Mouse (Mus musculus) forebrain, embryonic 13.5 days (tissue): ENCODE results near the gene Tph2. TPM values are rescaled to one million over a fixed set of nuclear protein-coding genes. Genes with fewer than 3 reads are reported as not detected.

Experiments used
- ATAC-seq: fragments of 200-750 bp; cut with Nextera tagmentation; 2 replicates; pipeline ENCODE4 v1.8.0; 2017
- H3K27ac ChIP-seq: fragments of 300-500 bp; sonication (generic); 2 replicates; pipeline ENCODE4 v1.5.1; 2015; ENCODE audit warnings: inconsistent platforms, mild to moderate bottlenecking, moderate library complexity
- H3K27me3 ChIP-seq: fragments of 300-500 bp; sonication (generic); 2 replicates; pipeline ENCODE4 v1.6.1; 2015; ENCODE audit warnings: mild to moderate bottlenecking, inconsistent platforms
- H3K36me3 ChIP-seq: fragments of 300-500 bp; sonication (generic); 2 replicates; pipeline ENCODE4 v1.6.1; 2015; ENCODE audit warnings: mild to moderate bottlenecking, inconsistent platforms; ENCODE audit not compliant: poor library complexity, severe bottlenecking
- H3K4me1 ChIP-seq: fragments of 300-500 bp; sonication (generic); 2 replicates; pipeline ENCODE4 v1.6.1; 2015; ENCODE audit warnings: inconsistent platforms
- H3K4me2 ChIP-seq: fragments of 300-500 bp; sonication (generic); 2 replicates; pipeline ENCODE4 v1.6.1; 2015; ENCODE audit warnings: inconsistent platforms, mild to moderate bottlenecking, moderate library complexity
- H3K4me3 ChIP-seq: fragments of 300-500 bp; sonication (generic); 2 replicates; pipeline ENCODE4 v1.5.1; 2015; ENCODE audit warnings: mild to moderate bottlenecking, inconsistent platforms
- H3K9ac ChIP-seq: fragments of 300-500 bp; sonication (generic); 2 replicates; pipeline ENCODE4 v1.6.1; 2015; ENCODE audit warnings: mild to moderate bottlenecking, inconsistent platforms
- H3K9me3 ChIP-seq: fragments of 300-500 bp; sonication (generic); replicated peaks from 2 replicates; pipeline ENCODE4 v1.6.1; 2016; ENCODE audit warnings: inconsistent platforms
- WGBS: fragments of 180-500 bp; shearing (Covaris S2); methylation state at CpG from one replicate; pipeline ENCODE4 v1.1.7; 2015; 5-methylcytosine and 5-hydroxymethylcytosine counted together
- polyA plus RNA-seq: library from polyadenylated mRNA; unstranded; fragments of >200 nt; fragmentation: Nextera tagmentation; extraction: Ambion mirVana; gene quantifications from 2 replicates; pipeline ENCODE4 v1.2.1, GENCODE M21; 2015

Tph2 gene
- polyA plus RNA-seq, 1 experiment from 2014 or later, result 0.06 TPM

- WGBS, result 35% methylated on average over 12 of the region's 12 CpGs
- ATAC-seq, result peak; percentile 61
- peak overlapping the region; percentile 36 for H3K4me2 ChIP-seq
Observed at GRCm38 (mm10) chr10:115175591-115175991, 9.2 kb downstream of the Tph2 start.

GRCm38 (mm10) chr10:115173336-115173735 is 11.5 kb downstream of the Tph2 start:
- Histone ChIP-seq H3K36me3 (no peaks in the 10 kb centered on the region), H3K9ac (no peak overlapping the region), H3K4me3 (no peak overlapping the region), H3K27ac (no peak overlapping the region), H3K4me2 (no peak overlapping the region), H3K9me3 (no peaks in the 10 kb centered on the region), H3K4me1 (peaks cover 31% of the 10 kb centered on the region), H3K27me3 (no peaks in the 10 kb centered on the region)
- no peak for ATAC-seq
- WGBS, result 80% methylated on average over 10 of the region's 10 CpGs

More at GRCm38 (mm10) chr10:115175591-115175991, 9.2 kb downstream of the Tph2 start:
- Histone ChIP-seq H3K9me3 (no peaks in the 10 kb centered on the region), H3K27ac (0 out of 2 replicates have a peak overlapping the region, but pooled peaks have one; percentile 5), H3K4me3 (no peak overlapping the region), H3K9ac (no peak overlapping the region), H3K4me1 (peaks cover 31% of the 10 kb centered on the region), H3K36me3 (no peaks in the 10 kb centered on the region), H3K27me3 (no peaks in the 10 kb centered on the region)

- Histone ChIP-seq H3K9me3 (no peaks in the 10 kb centered on the region), H3K4me2 (no peak overlapping the region), H3K27me3 (no peaks in the 10 kb centered on the region), H3K9ac (no peak overlapping the region), H3K27ac (peak overlapping the region; percentile 57), H3K36me3 (no peaks in the 10 kb centered on the region), H3K4me3 (no peak overlapping the region), H3K4me1 (peaks cover 31% of the 10 kb centered on the region)
- 33% methylated on average over 8 of the region's 8 CpGs for WGBS
- peak; percentile 90 for ATAC-seq
Observed at GRCm38 (mm10) chr10:115171351-115171818, 13.4 kb downstream of the Tph2 start.

GRCm38 (mm10) chr10:115170496-115171350 is 14.1 kb downstream of the Tph2 start:
- ATAC-seq, result peak; percentile 27
- Histone ChIP-seq H3K9ac (no peak overlapping the region), H3K9me3 (no peaks in the 10 kb centered on the region), H3K27ac (peak overlapping the region; percentile 52), H3K36me3 (no peaks in the 10 kb centered on the region), H3K4me2 (no peak overlapping the region), H3K27me3 (no peaks in the 10 kb centered on the region), H3K4me1 (peaks cover 26% of the 10 kb centered on the region), H3K4me3 (no peak overlapping the region)
- 83% methylated on average over 7 of the region's 7 CpGs for WGBS

GRCm38 (mm10) chr10:115169410-115169809 is 15.4 kb downstream of the Tph2 start:
- WGBS, result 25% methylated on average over 9 of the region's 9 CpGs

GRCm38 (mm10) chr10:115160289-115160688 is 24.5 kb downstream of the Tph2 start:
- 67% methylated on average over 5 of the region's 5 CpGs for WGBS
- no peaks in the 10 kb centered on the region for H3K27me3 ChIP-seq
- H3K9ac ChIP-seq, result no peak overlapping the region

More at GRCm38 (mm10) chr10:115169410-115169809, 15.4 kb downstream of the Tph2 start:
- H3K9ac ChIP-seq, result no peak overlapping the region
- ATAC-seq, result no peak
- no peaks in the 10 kb centered on the region for H3K36me3 ChIP-seq
- H3K4me1 ChIP-seq, result peaks cover 20% of the 10 kb centered on the region
- H3K27ac ChIP-seq, result no peak overlapping the region
- no peaks in the 10 kb centered on the region for H3K27me3 ChIP-seq
- H3K4me2 ChIP-seq, result no peak overlapping the region
- no peak overlapping the region for H3K4me3 ChIP-seq
- H3K9me3 ChIP-seq, result no peaks in the 10 kb centered on the region

GRCm38 (mm10) chr10:115147308-115147707 is 37.5 kb downstream of the Tph2 start:
- no peaks in the 10 kb centered on the region for H3K9me3 ChIP-seq
- H3K4me2 ChIP-seq, result no peak overlapping the region
- no peaks in the 10 kb centered on the region for H3K4me1 ChIP-seq
- H3K36me3 ChIP-seq, result no peaks in the 10 kb centered on the region
- H3K4me3 ChIP-seq, result no peak overlapping the region
- peak; percentile 54 for ATAC-seq
- H3K27me3 ChIP-seq, result no peaks in the 10 kb centered on the region
- 73% methylated on average over 5 of the region's 5 CpGs for WGBS
- H3K9ac ChIP-seq, result no peak overlapping the region
- no peak overlapping the region for H3K27ac ChIP-seq

More at GRCm38 (mm10) chr10:115160289-115160688, 24.5 kb downstream of the Tph2 start:
- Histone ChIP-seq H3K9me3 (no peaks in the 10 kb centered on the region), H3K27ac (no peak overlapping the region), H3K4me1 (no peaks in the 10 kb centered on the region), H3K4me3 (no peak overlapping the region), H3K4me2 (no peak overlapping the region), H3K36me3 (no peaks in the 10 kb centered on the region)
- no peak for ATAC-seq

- H3K36me3 ChIP-seq, result no peaks in the 10 kb centered on the region
- H3K4me1 ChIP-seq, result no peaks in the 10 kb centered on the region
- H3K9me3 ChIP-seq, result no peaks in the 10 kb centered on the region
- H3K9ac ChIP-seq, result no peak overlapping the region
- no peak overlapping the region for H3K4me3 ChIP-seq
- ATAC-seq, result peak; percentile 57; the same call in 1 of the 2 replicates
- 85% methylated on average over 8 of the region's 8 CpGs for WGBS
- H3K4me2 ChIP-seq, result no peak overlapping the region
- H3K27me3 ChIP-seq, result no peaks in the 10 kb centered on the region
- H3K27ac ChIP-seq, result no peak overlapping the region
Observed at GRCm38 (mm10) chr10:115146257-115146898, 38.4 kb downstream of the Tph2 start.

- Histone ChIP-seq H3K27ac (no peak overlapping the region), H3K36me3 (no peaks in the 10 kb centered on the region), H3K9me3 (no peaks in the 10 kb centered on the region), H3K4me1 (no peaks in the 10 kb centered on the region), H3K9ac (no peak overlapping the region), H3K4me2 (no peak overlapping the region), H3K4me3 (no peak overlapping the region), H3K27me3 (no peaks in the 10 kb centered on the region)
- 20% methylated on average over 5 of the region's 5 CpGs for WGBS
- ATAC-seq, result no peak
Observed at GRCm38 (mm10) chr10:115144542-115144941, 40.3 kb downstream of the Tph2 start.

- WGBS, result 53% methylated on average over 6 of the region's 6 CpGs
- Histone ChIP-seq H3K9ac (no peak overlapping the region), H3K9me3 (no peaks in the 10 kb centered on the region), H3K27ac (no peak overlapping the region), H3K4me3 (no peak overlapping the region), H3K4me2 (no peak overlapping the region), H3K27me3 (no peaks in the 10 kb centered on the region), H3K36me3 (no peaks in the 10 kb centered on the region), H3K4me1 (no peaks in the 10 kb centered on the region)
- ATAC-seq, result no peak
Observed at GRCm38 (mm10) chr10:115143641-115144040, 41.2 kb downstream of the Tph2 start.

- Histone ChIP-seq H3K9ac (no peak overlapping the region), H3K36me3 (no peaks in the 10 kb centered on the region), H3K4me1 (no peaks in the 10 kb centered on the region), H3K27me3 (no peaks in the 10 kb centered on the region), H3K4me2 (no peak overlapping the region), H3K4me3 (no peak overlapping the region), H3K9me3 (no peaks in the 10 kb centered on the region), H3K27ac (no peak overlapping the region)
- 75% methylated on average over 6 of the region's 7 CpGs for WGBS
- ATAC-seq, result no peak
Observed at GRCm38 (mm10) chr10:115137016-115137415, 47.8 kb downstream of the Tph2 start.

GRCm38 (mm10) chr10:115127907-115128306 is 56.9 kb downstream of the Tph2 start:
- Histone ChIP-seq H3K9ac (no peak overlapping the region), H3K27me3 (no peaks in the 10 kb centered on the region), H3K4me3 (no peak overlapping the region), H3K4me1 (peaks cover 16% of the 10 kb centered on the region), H3K27ac (no peak overlapping the region), H3K4me2 (no peak overlapping the region), H3K36me3 (no peaks in the 10 kb centered on the region), H3K9me3 (no peaks in the 10 kb centered on the region)
- no peak for ATAC-seq
- WGBS, result 74% methylated on average over 1 of the region's 1 CpGs
